Mouse (Mus musculus): ENCODE measurements around the gene Vezf1. TPM values are rescaled to one million over a fixed set of nuclear protein-coding genes. Genes with fewer than 3 reads are reported as not detected.

The Vezf1 gene
- 28.5 and 30.5 TPM in 2 replicates for polyA plus RNA-seq (2015; fragmentation: Nextera tagmentation; extraction: Ambion mirVana)

- H3K27me3 ChIP-seq (ENCODE audit: control insufficient read depth, insufficient read depth, low read length): no peaks in the 10 kb centered on the region
- H3K4me2 ChIP-seq (ENCODE audit: low read depth, low read length): peak within 1 kb of the TSS; percentile 94
- no peaks in the 10 kb centered on the region for H3K9me3 ChIP-seq (replicated peaks; ENCODE audit: control insufficient read depth, low read length)
- H3K36me3 ChIP-seq (ENCODE audit: control insufficient read depth, insufficient read depth, low read length): no peaks in the 10 kb centered on the region
- peak within 1 kb of the TSS; percentile 97 for H3K27ac ChIP-seq (ENCODE audit: low read length)
- peak within 1 kb of the TSS; percentile 97 for H3K4me3 ChIP-seq (replicated peaks; ENCODE audit: low read length)
- ATAC-seq (ENCODE audit: insufficient read depth, low FRiP score): peak; percentile 88
- peak within 1 kb of the TSS; percentile 98 for H3K9ac ChIP-seq (ENCODE audit: low read length)
- peaks cover 26% of the 10 kb centered on the region for H3K4me1 ChIP-seq (ENCODE audit: control insufficient read depth, insufficient read depth, low read length)
- under 1% methylated on average over 53 of the region's 81 CpGs for WGBS
These were observed at the start of gene Vezf1 for GRCm38 (mm10) chr11:88067586-88068410. TSS of gene Vezf1 (plus strand) at chr11:88068279.

DNA sequence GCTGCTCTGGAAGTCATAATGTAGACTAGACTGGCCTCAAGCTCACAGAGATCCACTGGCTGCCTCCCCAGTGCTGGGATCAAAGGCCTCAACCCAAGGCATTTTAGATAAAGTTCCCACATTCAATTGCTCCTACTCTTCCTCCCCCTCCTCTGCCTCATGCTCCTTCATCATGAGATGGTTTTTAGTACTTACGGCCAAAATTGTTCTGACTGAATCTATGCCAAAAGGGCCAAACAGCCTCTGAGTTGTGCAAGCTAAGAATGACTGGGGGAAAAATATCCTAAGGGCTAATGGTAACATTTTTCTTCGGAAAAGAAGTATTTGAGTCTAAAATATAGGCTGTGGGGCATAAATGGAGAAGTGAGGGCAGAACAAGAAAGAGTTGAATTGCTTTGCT lies 44.1 kb upstream of the Vezf1 start:
- no peaks in the 10 kb centered on the region for H3K9me3 ChIP-seq (replicated peaks; ENCODE audit: control insufficient read depth, low read length)
- WGBS: 64% methylated on average over 2 of the region's 2 CpGs
- no peak overlapping the region for H3K4me3 ChIP-seq (replicated peaks; ENCODE audit: low read length)
- no peaks in the 10 kb centered on the region for H3K36me3 ChIP-seq (ENCODE audit: control insufficient read depth, insufficient read depth, low read length)
- no peak overlapping the region for H3K9ac ChIP-seq (ENCODE audit: low read length)
- no peak overlapping the region for H3K4me2 ChIP-seq (ENCODE audit: low read depth, low read length)
- no peaks in the 10 kb centered on the region for H3K4me1 ChIP-seq (ENCODE audit: control insufficient read depth, insufficient read depth, low read length)
- no peak overlapping the region for H3K27ac ChIP-seq (ENCODE audit: low read length)
- no peaks in the 10 kb centered on the region for H3K27me3 ChIP-seq (ENCODE audit: control insufficient read depth, insufficient read depth, low read length)
- ATAC-seq (ENCODE audit: insufficient read depth, low FRiP score): no peak

DNA sequence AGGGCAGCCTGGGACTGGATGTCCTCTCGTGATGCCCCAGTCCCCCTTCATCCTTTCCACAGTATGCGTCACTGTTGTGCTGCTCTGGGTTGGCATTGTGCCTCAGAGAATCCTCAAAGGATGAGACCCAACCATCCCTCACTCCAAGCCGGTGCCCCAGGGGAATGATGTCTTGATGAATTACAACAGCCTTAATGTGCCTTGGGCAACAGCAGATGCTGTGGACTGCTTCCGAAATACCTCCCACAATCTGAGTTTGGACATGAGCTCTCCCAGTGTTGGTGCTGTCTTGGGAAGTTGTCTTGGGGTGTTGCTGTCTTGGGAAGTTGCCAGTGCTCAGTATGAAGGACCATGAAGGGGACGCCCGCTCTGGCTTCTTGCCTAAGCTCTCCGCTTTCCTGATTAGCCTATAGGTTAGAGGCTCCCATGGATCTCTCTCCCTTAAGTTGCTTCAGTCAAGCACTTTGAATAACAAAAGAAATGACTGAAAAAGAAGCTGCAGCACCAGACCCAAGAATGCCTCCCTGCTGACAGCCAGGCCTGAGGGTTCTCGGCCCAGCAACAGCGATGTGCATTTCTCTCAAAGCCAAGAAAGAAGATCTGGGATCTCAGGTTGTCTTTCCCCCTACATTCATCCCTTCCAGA lies 40.6 kb upstream of the Vezf1 start:
- H3K4me2 ChIP-seq (ENCODE audit: low read depth, low read length): no peak overlapping the region
- H3K9ac ChIP-seq (ENCODE audit: low read length): no peak overlapping the region
- ATAC-seq (ENCODE audit: insufficient read depth, low FRiP score): no peak
- H3K27me3 ChIP-seq (ENCODE audit: control insufficient read depth, insufficient read depth, low read length): no peaks in the 10 kb centered on the region
- no peaks in the 10 kb centered on the region for H3K4me1 ChIP-seq (ENCODE audit: control insufficient read depth, insufficient read depth, low read length)
- WGBS: 77% methylated on average over 9 of the region's 9 CpGs
- H3K9me3 ChIP-seq (replicated peaks; ENCODE audit: control insufficient read depth, low read length): no peaks in the 10 kb centered on the region
- no peak overlapping the region for H3K27ac ChIP-seq (ENCODE audit: low read length)
- no peak overlapping the region for H3K4me3 ChIP-seq (replicated peaks; ENCODE audit: low read length)
- no peaks in the 10 kb centered on the region for H3K36me3 ChIP-seq (ENCODE audit: control insufficient read depth, insufficient read depth, low read length)

- no peak overlapping the region for H3K9ac ChIP-seq (ENCODE audit: low read length)
- ATAC-seq (ENCODE audit: insufficient read depth, low FRiP score): no peak
- no peaks in the 10 kb centered on the region for H3K4me1 ChIP-seq (ENCODE audit: control insufficient read depth, insufficient read depth, low read length)
- no peaks in the 10 kb centered on the region for H3K36me3 ChIP-seq (ENCODE audit: control insufficient read depth, insufficient read depth, low read length)
- no peak overlapping the region for H3K27ac ChIP-seq (ENCODE audit: low read length)
- 33% methylated on average over 16 of the region's 16 CpGs for WGBS
- H3K27me3 ChIP-seq (ENCODE audit: control insufficient read depth, insufficient read depth, low read length): no peaks in the 10 kb centered on the region
- no peaks in the 10 kb centered on the region for H3K9me3 ChIP-seq (replicated peaks; ENCODE audit: control insufficient read depth, low read length)
- H3K4me2 ChIP-seq (ENCODE audit: low read depth, low read length): no peak overlapping the region
- no peak overlapping the region for H3K4me3 ChIP-seq (replicated peaks; ENCODE audit: low read length)
These were observed 39.8 kb upstream of the Vezf1 start for GRCm38 (mm10) chr11:88028193-88028684.

DNA sequence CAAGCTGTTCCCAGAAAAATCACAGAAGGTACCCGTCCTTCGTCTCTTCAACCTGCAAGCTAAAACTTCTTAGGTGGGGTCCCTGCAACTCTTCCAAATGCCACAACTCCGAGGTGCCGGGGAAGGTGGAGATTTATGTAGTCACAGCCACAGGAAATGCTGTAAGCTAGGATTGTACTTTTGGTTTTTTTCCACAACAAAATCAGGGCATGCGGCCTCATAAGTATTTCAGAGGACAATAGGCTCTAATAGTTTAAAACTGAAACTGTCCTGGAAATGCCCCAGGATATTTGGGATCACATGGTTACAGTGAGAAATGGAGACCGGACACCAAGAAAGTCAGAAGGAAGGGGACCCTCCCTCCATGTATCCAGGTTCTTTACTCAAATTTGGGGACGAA lies 37.9 kb upstream of the Vezf1 start:
- H3K4me3 ChIP-seq (replicated peaks; ENCODE audit: low read length): no peak overlapping the region
- H3K36me3 ChIP-seq (ENCODE audit: control insufficient read depth, insufficient read depth, low read length): no peaks in the 10 kb centered on the region
- no peaks in the 10 kb centered on the region for H3K4me1 ChIP-seq (ENCODE audit: control insufficient read depth, insufficient read depth, low read length)
- no peak overlapping the region for H3K4me2 ChIP-seq (ENCODE audit: low read depth, low read length)
- ATAC-seq (ENCODE audit: insufficient read depth, low FRiP score): no peak
- no peak overlapping the region for H3K9ac ChIP-seq (ENCODE audit: low read length)
- H3K27ac ChIP-seq (ENCODE audit: low read length): no peak overlapping the region
- no peaks in the 10 kb centered on the region for H3K27me3 ChIP-seq (ENCODE audit: control insufficient read depth, insufficient read depth, low read length)
- H3K9me3 ChIP-seq (replicated peaks; ENCODE audit: control insufficient read depth, low read length): no peaks in the 10 kb centered on the region
- 79% methylated on average over 7 of the region's 7 CpGs for WGBS

GRCm38 (mm10) chr11:88030836-88031235 lies 37.2 kb upstream of the Vezf1 start:
- Histone ChIP-seq H3K9ac (ENCODE audit: low read length) (no peak overlapping the region), H3K4me1 (ENCODE audit: control insufficient read depth, insufficient read depth, low read length) (no peaks in the 10 kb centered on the region), H3K4me3 (replicated peaks; ENCODE audit: low read length) (no peak overlapping the region), H3K36me3 (ENCODE audit: control insufficient read depth, insufficient read depth, low read length) (no peaks in the 10 kb centered on the region), H3K27me3 (ENCODE audit: control insufficient read depth, insufficient read depth, low read length) (no peaks in the 10 kb centered on the region), H3K9me3 (replicated peaks; ENCODE audit: control insufficient read depth, low read length) (no peaks in the 10 kb centered on the region), H3K4me2 (ENCODE audit: low read depth, low read length) (no peak overlapping the region), H3K27ac (ENCODE audit: low read length) (no peak overlapping the region)
- no peak for ATAC-seq (ENCODE audit: insufficient read depth, low FRiP score)
- WGBS: 73% methylated on average over 2 of the region's 2 CpGs

- no peaks in the 10 kb centered on the region for H3K4me1 ChIP-seq (ENCODE audit: control insufficient read depth, insufficient read depth, low read length)
- no peak for ATAC-seq (ENCODE audit: insufficient read depth, low FRiP score)
- WGBS: 93% methylated on average over 5 of the region's 5 CpGs
These were observed 36.3 kb upstream of the Vezf1 start for GRCm38 (mm10) chr11:88031753-88032152.

GRCm38 (mm10) chr11:88035970-88036369 lies 32.1 kb upstream of the Vezf1 start:
- Histone ChIP-seq H3K4me2 (ENCODE audit: low read depth, low read length) (no peak overlapping the region), H3K9me3 (replicated peaks; ENCODE audit: control insufficient read depth, low read length) (no peaks in the 10 kb centered on the region), H3K27ac (ENCODE audit: low read length) (no peak overlapping the region), H3K4me3 (replicated peaks; ENCODE audit: low read length) (no peak overlapping the region), H3K36me3 (ENCODE audit: control insufficient read depth, insufficient read depth, low read length) (no peaks in the 10 kb centered on the region), H3K27me3 (ENCODE audit: control insufficient read depth, insufficient read depth, low read length) (no peaks in the 10 kb centered on the region), H3K4me1 (ENCODE audit: control insufficient read depth, insufficient read depth, low read length) (no peaks in the 10 kb centered on the region), H3K9ac (ENCODE audit: low read length) (no peak overlapping the region)
- WGBS: 62% methylated on average over 7 of the region's 7 CpGs
- no peak for ATAC-seq (ENCODE audit: insufficient read depth, low FRiP score)

More at GRCm38 (mm10) chr11:88031753-88032152, 36.3 kb upstream of the Vezf1 start:
- H3K4me2 ChIP-seq (ENCODE audit: low read depth, low read length): no peak overlapping the region
- no peaks in the 10 kb centered on the region for H3K9me3 ChIP-seq (replicated peaks; ENCODE audit: control insufficient read depth, low read length)
- no peak overlapping the region for H3K4me3 ChIP-seq (replicated peaks; ENCODE audit: low read length)
- H3K27me3 ChIP-seq (ENCODE audit: control insufficient read depth, insufficient read depth, low read length): no peaks in the 10 kb centered on the region
- no peak overlapping the region for H3K27ac ChIP-seq (ENCODE audit: low read length)
- H3K9ac ChIP-seq (ENCODE audit: low read length): no peak overlapping the region
- H3K36me3 ChIP-seq (ENCODE audit: control insufficient read depth, insufficient read depth, low read length): no peaks in the 10 kb centered on the region

DNA sequence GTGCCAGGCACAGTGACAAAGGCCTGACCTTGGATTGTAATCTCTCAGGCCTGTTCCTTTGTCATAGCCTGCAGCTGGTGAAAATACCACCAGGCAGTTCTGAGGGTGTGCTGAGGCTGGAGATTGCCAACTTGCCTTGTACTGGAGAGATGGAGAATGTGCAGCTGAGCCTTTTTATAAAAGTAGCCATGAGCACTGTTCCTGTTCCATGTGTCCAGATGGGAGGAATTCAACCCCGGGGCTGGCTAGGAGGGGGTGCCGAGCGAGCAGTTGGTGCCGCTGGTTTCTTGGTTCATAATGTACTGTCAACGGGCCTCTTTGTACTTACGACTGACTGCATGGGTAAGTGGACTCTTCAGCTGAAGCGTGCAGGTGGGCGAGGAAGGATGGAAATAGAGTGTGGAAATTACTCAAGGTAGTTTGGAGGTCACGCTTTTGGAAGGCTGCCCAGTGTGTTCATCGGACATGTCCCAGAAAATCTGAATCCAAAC lies 31.3 kb upstream of the Vezf1 start:
- 74% methylated on average over 10 of the region's 10 CpGs for WGBS
- no peaks in the 10 kb centered on the region for H3K9me3 ChIP-seq (replicated peaks; ENCODE audit: control insufficient read depth, low read length)
- H3K36me3 ChIP-seq (ENCODE audit: control insufficient read depth, insufficient read depth, low read length): no peaks in the 10 kb centered on the region
- no peaks in the 10 kb centered on the region for H3K4me1 ChIP-seq (ENCODE audit: control insufficient read depth, insufficient read depth, low read length)
- H3K9ac ChIP-seq (ENCODE audit: low read length): no peak overlapping the region
- no peak overlapping the region for H3K4me2 ChIP-seq (ENCODE audit: low read depth, low read length)
- H3K27me3 ChIP-seq (ENCODE audit: control insufficient read depth, insufficient read depth, low read length): no peaks in the 10 kb centered on the region
- H3K4me3 ChIP-seq (replicated peaks; ENCODE audit: low read length): no peak overlapping the region
- no peak for ATAC-seq (ENCODE audit: insufficient read depth, low FRiP score)
- no peak overlapping the region for H3K27ac ChIP-seq (ENCODE audit: low read length)

Data from stomach, embryonic 16.5 days (tissue).